12 mouse cellular contexts compared by ENCODE assay signal in genomic region chr5:111378126-111378993, GRCm38 (mm10). TPM values are rescaled to one million over a fixed set of nuclear protein-coding genes. Genes with fewer than 3 reads are reported as not detected.
DNase-seq lines count a peak whose midpoint lies in the region; ATAC-seq and TF ChIP-seq lines count a peak whose summit lies in the region.
"Had no signal": no experiment of that assay in that cellular context is flagged by ENCODE, and none has a peak within 500 bp of the region (broad histone marks: within the 10 kb centered on the region; RNA-seq: fewer than 3 reads in every experiment).

No protein-coding gene starts in this region.

- H3K4me2 ChIP-seq in kidney, embryonic 16.5 days (replicated peaks; ENCODE audit: low read depth, low read length), result no peak overlapping the region
- H3K4me2 ChIP-seq: hindbrain, embryonic 15.5 days; limb, embryonic 15.5 days; midbrain, embryonic 15.5 days had no signal

- H3K27ac ChIP-seq in kidney, adult 2 months (ENCODE audit: insufficient read depth, low read depth, low read length), result no peak overlapping the region
- H3K27ac ChIP-seq in kidney, embryonic 16.5 days (ENCODE audit: low read length), result no peak overlapping the region
- H3K27ac ChIP-seq: hindbrain, embryonic 15.5 days; limb, embryonic 15.5 days; midbrain, embryonic 15.5 days had no signal

- H3K27me3 ChIP-seq in kidney, adult 2 months (replicated peaks; ENCODE audit: control insufficient read depth, insufficient read depth, low read length), result no peaks in the 10 kb centered on the region
- H3K27me3 ChIP-seq in kidney, embryonic 16.5 days (ENCODE audit: insufficient read depth, low read length), result no peaks in the 10 kb centered on the region
- H3K27me3 ChIP-seq: hindbrain, embryonic 15.5 days; limb, embryonic 15.5 days; midbrain, embryonic 15.5 days; Patski had no signal

- no peak overlapping the region for H3K4me3 ChIP-seq in kidney, adult 2 months (ENCODE audit: insufficient read depth, low read depth, low read length)
- H3K4me3 ChIP-seq in kidney, embryonic 16.5 days (ENCODE audit: low read length), result no peak overlapping the region
- H3K4me3 ChIP-seq: hindbrain, embryonic 15.5 days; limb, embryonic 15.5 days; midbrain, embryonic 15.5 days had no signal

- no peaks in the 10 kb centered on the region; the same call in 1 of the 2 replicates for H3K36me3 ChIP-seq in kidney, adult 2 months (ENCODE audit: control insufficient read depth, insufficient read depth, low read length)
- peaks cover 63% of the 10 kb centered on the region for H3K36me3 ChIP-seq in kidney, embryonic 16.5 days (ENCODE audit: insufficient read depth, low read length)

- TF ChIP-seq CTCF in kidney, adult 2 months (conservative IDR thresholded peaks at IDR 0.05; ENCODE audit: insufficient read depth, insufficient read length, low read depth, low read length), result 0 out of 2 replicates have a peak, but pooled peaks have one; percentile 1

- no peaks in the 10 kb centered on the region for H3K4me1 ChIP-seq in kidney, adult 2 months (ENCODE audit: control insufficient read depth, insufficient read depth, low read length)
- no peaks in the 10 kb centered on the region for H3K4me1 ChIP-seq in kidney, embryonic 16.5 days (ENCODE audit: insufficient read depth, low read length)
- H3K4me1 ChIP-seq: hindbrain, embryonic 15.5 days; midbrain, embryonic 15.5 days had no signal

- no peak overlapping the region for H3K9ac ChIP-seq in kidney, embryonic 16.5 days (replicated peaks; ENCODE audit: low read length)
- H3K9ac ChIP-seq: hindbrain, embryonic 15.5 days; limb, embryonic 15.5 days; midbrain, embryonic 15.5 days had no signal

- H3K9me3 ChIP-seq in kidney, embryonic 16.5 days (ENCODE audit: low read length), result no peaks in the 10 kb centered on the region
- H3K9me3 ChIP-seq: hindbrain, embryonic 15.5 days; limb, embryonic 15.5 days; midbrain, embryonic 15.5 days had no signal

- no peak for TF ChIP-seq POLR2A in kidney, adult 2 months (IDR thresholded peaks at IDR 0.05; ENCODE audit: low read depth, low read length)

- peak; percentile 52 for DNase-seq in adrenal gland, postnatal 10 days
- no peak for DNase-seq in adrenal gland, postnatal 4 days (ENCODE audit: low spot score in 2 of 2)
- peak; percentile 32 for DNase-seq in kidney, adult 2 months
- DNase-seq in 3T3-L1 (ENCODE audit: low read depth, low spot score), result peak; percentile 74
- peak; percentile 77 for DNase-seq in fibroblast of lung, adult 2 months (ENCODE audit: low read depth)
- no peak for DNase-seq in natural killer cell, adult 2 months (ENCODE audit: low spot score in 2 of 2)
- no peak for DNase-seq in retina, embryonic 14.5 days (ENCODE audit: low spot score)

- ATAC-seq in kidney, embryonic 16.5 days (ENCODE audit: low FRiP score, low TSS enrichment), result no peak
- ATAC-seq: midbrain, embryonic 15.5 days; Patski had no signal

- 68% methylated on average over 7 of the region's 7 CpGs for WGBS in kidney, adult 2 months
- 76% methylated on average over 7 of the region's 7 CpGs for WGBS in kidney, embryonic 16.5 days

RNA-seq across cellular contexts. Expression of gene Mn1, which starts 38.8 kb away (rescaled TPM):
- total RNA-seq in adrenal gland, postnatal 10 days (2021), result 1 to 10 TPM; 6.4 to 8.5 TPM
- total RNA-seq in adrenal gland, postnatal 4 days (2021), result 10 to 100 TPM in 1 of 2 experiments, 1 to 10 TPM in 1; 9.9 to 10.7 TPM
- 1.1 and 1.4 TPM in 2 replicates for polyA plus RNA-seq in kidney, adult 2 months (2012; rRNA removed)
- 6.9 and 7.2 TPM in 2 replicates for polyA plus RNA-seq in kidney, embryonic 16.5 days (2015; fragmentation: Nextera tagmentation; extraction: Ambion mirVana)

RNA-seq across cellular contexts. Expression of gene Pitpnb, which starts 47.8 kb away (rescaled TPM):
- 10 to 100 TPM; 67.2 to 67.7 TPM for total RNA-seq in adrenal gland, postnatal 10 days (2021)
- 10 to 100 TPM; 75.1 to 81.4 TPM for total RNA-seq in adrenal gland, postnatal 4 days (2021)
- 47.4 and 54.1 TPM in 2 replicates for polyA plus RNA-seq in kidney, adult 2 months (2012; rRNA removed)
- polyA plus RNA-seq in kidney, embryonic 16.5 days (2015; fragmentation: Nextera tagmentation; extraction: Ambion mirVana), result 112 and 114 TPM in 2 replicates

Comparison
In these comparisons a context has a peak if more than half of its experiments do, and no peak if none do; other contexts are left out.
1. DNase-seq: peak in adrenal gland, postnatal 10 days (single experiment), kidney, adult 2 months (single experiment), 3T3-L1 (single experiment) and fibroblast of lung, adult 2 months (single experiment); none in adrenal gland, postnatal 4 days (0 of 2), natural killer cell, adult 2 months (0 of 2) and retina, embryonic 14.5 days (single experiment).